Mouse (Mus musculus): ENCODE data around the gene Tmem163.

The Tmem163 gene

GRCm38 (mm10) chr1:127500219-127500618 is 179.1 kb downstream of the Tmem163 start:
- WGBS, result 13% methylated on average over 8 of the region's 8 CpGs

GRCm38 (mm10) chr1:127498746-127499145 is 180.6 kb downstream of the Tmem163 start:
- 77% methylated on average over 9 of the region's 9 CpGs for WGBS

- WGBS, result 31% methylated on average over 9 of the region's 9 CpGs
Measured at GRCm38 (mm10) chr1:127496737-127497543, 182.4 kb downstream of the Tmem163 start.

GRCm38 (mm10) chr1:127487161-127487560 is 192.2 kb downstream of the Tmem163 start:
- 74% methylated on average over 4 of the region's 4 CpGs for WGBS

GRCm38 (mm10) chr1:127484826-127485225 is 194.5 kb downstream of the Tmem163 start:
- 41% methylated on average over 7 of the region's 7 CpGs for WGBS

- WGBS, result 91% methylated on average over 8 of the region's 8 CpGs
Measured at GRCm38 (mm10) chr1:127484188-127484587, 195.2 kb downstream of the Tmem163 start.

- WGBS, result 43% methylated on average over 10 of the region's 10 CpGs
Measured at GRCm38 (mm10) chr1:127482911-127483310, 196.4 kb downstream of the Tmem163 start.

GRCm38 (mm10) chr1:127475756-127476155 is 203.6 kb downstream of the Tmem163 start:
- WGBS, result 68% methylated on average over 5 of the region's 5 CpGs

GRCm38 (mm10) chr1:127470175-127470574 is 209.2 kb downstream of the Tmem163 start:
- 77% methylated on average over 4 of the region's 4 CpGs for whole genome bisulfite sequencing

- WGBS, result 87% methylated on average over 5 of the region's 5 CpGs
Measured at GRCm38 (mm10) chr1:127467238-127467637, 212.1 kb downstream of the Tmem163 start.

GRCm38 (mm10) chr1:127465292-127465691 is 214.1 kb downstream of the Tmem163 start:
- 57% methylated on average over 6 of the region's 6 CpGs for WGBS

GRCm38 (mm10) chr1:127464041-127464440 is 215.3 kb downstream of the Tmem163 start:
- WGBS, result 93% methylated on average over 6 of the region's 6 CpGs

GRCm38 (mm10) chr1:127461017-127461416 is 218.3 kb downstream of the Tmem163 start:
- WGBS, result 61% methylated on average over 9 of the region's 9 CpGs

GRCm38 (mm10) chr1:127459576-127459975 is 219.8 kb downstream of the Tmem163 start:
- 84% methylated on average over 7 of the region's 7 CpGs for whole genome bisulfite sequencing

- 13% methylated on average over 6 of the region's 6 CpGs for WGBS
Measured at GRCm38 (mm10) chr1:127459015-127459451, 220.3 kb downstream of the Tmem163 start.

GRCm38 (mm10) chr1:127453397-127453796 is 226.0 kb downstream of the Tmem163 start:
- WGBS, result 93% methylated on average over 6 of the region's 6 CpGs

GRCm38 (mm10) chr1:127444836-127445485 is 234.4 kb downstream of the Tmem163 start:
- 71% methylated on average over 5 of the region's 5 CpGs for WGBS

GRCm38 (mm10) chr1:127442880-127443877 is 236.2 kb downstream of the Tmem163 start:
- 78% methylated on average over 14 of the region's 14 CpGs for WGBS

GRCm38 (mm10) chr1:127441736-127442135 is 237.6 kb downstream of the Tmem163 start:
- 92% methylated on average over 3 of the region's 3 CpGs for whole genome bisulfite sequencing

- 77% methylated on average over 1 of the region's 1 CpGs for WGBS
Measured at GRCm38 (mm10) chr1:127441007-127441406, 238.3 kb downstream of the Tmem163 start.

- WGBS, result 55% methylated on average over 9 of the region's 9 CpGs
Measured at GRCm38 (mm10) chr1:127439452-127439891, 239.9 kb downstream of the Tmem163 start.

- 71% methylated on average over 6 of the region's 6 CpGs for WGBS
Measured at GRCm38 (mm10) chr1:127437091-127437490, 242.3 kb downstream of the Tmem163 start.

All from cerebral cortex, adult 2 months (tissue).